Mouse (Mus musculus) MEL (cell line): ENCODE measurements around the gene Lrsam1. TPM values are rescaled to one million over a fixed set of nuclear protein-coding genes. Genes with fewer than 3 reads are reported as not detected.

Experiments used
- DNase-seq: peaks from one replicate; pipeline ENCODE4 v3.0.0; 2011; ENCODE audit warnings: low read depth, low spot score
- H3K27ac ChIP-seq: 2 replicates; pipeline ENCODE4 v1.5.1; 2012; ENCODE audit warnings: low read depth, mild to moderate bottlenecking, control low read depth, low read length, moderate library complexity; ENCODE audit not compliant: control insufficient read depth
- H3K27me3 ChIP-seq, 2 experiments: fragments of 150-350 bp in 1 of 2; sonication (generic) in 1 of 2; 2 replicates each; pipeline ENCODE4 v1.6.1; 2012; ENCODE audit warnings: low read length in 2 of 2, mild to moderate bottlenecking in 2 of 2, improper control_type of control experiment in 1 of 2, moderate library complexity in 1 of 2; ENCODE audit not compliant: insufficient read depth in 2 of 2, control insufficient read depth in 1 of 2
- H3K36me3 ChIP-seq, 2 experiments: 2 replicates each; pipeline ENCODE4 v1.6.1; 2012 to 2014; ENCODE audit warnings: low read length in 2 of 2, improper control_type of control experiment in 1 of 2, inconsistent platforms in 1 of 2, mild to moderate bottlenecking in 1 of 2; ENCODE audit not compliant: insufficient read depth in 2 of 2, control insufficient read depth in 1 of 2
- H3K4me1 ChIP-seq, 2 experiments: fragments of 150-350 bp in 1 of 2; sonication (generic) in 1 of 2; 2 replicates each; pipeline ENCODE4 v1.6.1; 2012; ENCODE audit warnings: low read length in 2 of 2, improper control_type of control experiment in 1 of 2, mild to moderate bottlenecking in 1 of 2; ENCODE audit not compliant: insufficient read depth in 2 of 2, control insufficient read depth in 1 of 2
- H3K4me3 ChIP-seq, 2 experiments: fragments of 150-350 bp in 1 of 2; sonication (generic) in 1 of 2; 2 replicates each; pipeline ENCODE4 v1.5.1; 2012; ENCODE audit warnings: low read depth in 2 of 2, low read length in 2 of 2, mild to moderate bottlenecking in 2 of 2, moderate library complexity in 2 of 2, control low read depth in 1 of 2, improper control_type of control experiment in 1 of 2; ENCODE audit not compliant: control insufficient read depth in 1 of 2, insufficient read depth in 1 of 2
- H3K79me2 ChIP-seq: 2 replicates; pipeline ENCODE4 v1.6.1; 2012; ENCODE audit warnings: mild to moderate bottlenecking, low read length, moderate library complexity; ENCODE audit not compliant: control insufficient read depth, poor library complexity, insufficient read depth
- H3K9ac ChIP-seq: 2 replicates; pipeline ENCODE4 v1.6.1; 2012; ENCODE audit warnings: low read depth, mild to moderate bottlenecking, control low read depth, low read length, moderate library complexity; ENCODE audit not compliant: control insufficient read depth, poor library complexity, severe bottlenecking
- H3K9me3 ChIP-seq: fragments of 150-350 bp; sonication (generic); replicated peaks from 2 replicates; pipeline ENCODE4 v1.6.1; 2012; ENCODE audit warnings: mild to moderate bottlenecking, low read length, improper control_type of control experiment, moderate library complexity; ENCODE audit not compliant: insufficient read depth
- CHD1 ChIP-seq: IDR thresholded peaks from 2 replicates; pipeline ENCODE4 v1.6.1; 2012; ENCODE audit warnings: low read depth, mild to moderate bottlenecking, inconsistent platforms, low read length, improper control_type of control experiment
- CHD2 ChIP-seq: IDR thresholded peaks from 2 replicates; pipeline ENCODE4 v1.6.1; 2011; ENCODE audit warnings: low read length, improper control_type of control experiment
- CTCF ChIP-seq, 3 experiments: IDR thresholded peaks in 2 of 3; conservative IDR thresholded peaks in 1 of 3; 2 replicates each; pipeline ENCODE4 v1.5.1; 2011 to 2012; ENCODE audit warnings: low read length in 3 of 3, low read depth in 2 of 3, mild to moderate bottlenecking in 2 of 3, improper control_type of control experiment in 1 of 3, inconsistent platforms in 1 of 3, mixed read lengths in 1 of 3, moderate library complexity in 1 of 3; ENCODE audit not compliant: control insufficient read depth in 1 of 3, insufficient read depth in 1 of 3, poor library complexity in 1 of 3, severe bottlenecking in 1 of 3
- ELF1 ChIP-seq: IDR thresholded peaks from 2 replicates; pipeline ENCODE4 v1.6.1; 2014; ENCODE audit warnings: low read depth, mild to moderate bottlenecking, inconsistent platforms, low read length, improper control_type of control experiment, moderate library complexity
- EP300 ChIP-seq, 2 experiments: IDR thresholded peaks; 2 replicates each; pipeline ENCODE4 v1.6.1; 2011; ENCODE audit warnings: improper control_type of control experiment in 2 of 2, low read length in 2 of 2, low read depth in 1 of 2, mild to moderate bottlenecking in 1 of 2
- GABPA ChIP-seq: IDR thresholded peaks from 2 replicates; pipeline ENCODE4 v1.6.1; 2012; ENCODE audit warnings: low read depth, mild to moderate bottlenecking, inconsistent platforms, low read length, improper control_type of control experiment, moderate library complexity
- GATA1 ChIP-seq: IDR thresholded peaks from 2 replicates; pipeline ENCODE4 v1.6.1; 2011; ENCODE audit warnings: low read depth, low read length, improper control_type of control experiment
- HCFC1 ChIP-seq: IDR thresholded peaks from 2 replicates; pipeline ENCODE4 v1.6.1; 2012; ENCODE audit warnings: low read depth, mild to moderate bottlenecking, inconsistent platforms, low read length, improper control_type of control experiment, moderate library complexity
- JUND ChIP-seq: IDR thresholded peaks from 2 replicates; pipeline ENCODE4 v1.6.1; 2011; ENCODE audit warnings: low read depth, mild to moderate bottlenecking, improper control_type of control experiment, low read length
- MAFK ChIP-seq: IDR thresholded peaks from 2 replicates; pipeline ENCODE4 v1.6.1; 2011; ENCODE audit warnings: low read depth, mild to moderate bottlenecking, low read length, improper control_type of control experiment, borderline replicate concordance
- MAX ChIP-seq: IDR thresholded peaks from 2 replicates; pipeline ENCODE4 v1.6.1; 2011; ENCODE audit warnings: low read length, improper control_type of control experiment
- MAZ ChIP-seq: IDR thresholded peaks from 2 replicates; pipeline ENCODE4 v1.6.1; 2012; ENCODE audit warnings: low read depth, mild to moderate bottlenecking, inconsistent platforms, low read length, improper control_type of control experiment
- MEF2A ChIP-seq: IDR thresholded peaks from 2 replicates; pipeline ENCODE4 v1.6.1; 2014; ENCODE audit warnings: low read depth, mild to moderate bottlenecking, inconsistent platforms, low read length, improper control_type of control experiment; ENCODE audit not compliant: poor library complexity, insufficient replicate concordance, severe bottlenecking; ENCODE audit errors: extremely low read depth
- MXI1 ChIP-seq: IDR thresholded peaks from 2 replicates; pipeline ENCODE4 v1.6.1; 2011; ENCODE audit warnings: mild to moderate bottlenecking, low read depth, low read length, improper control_type of control experiment
- MYB ChIP-seq: IDR thresholded peaks from 2 replicates; pipeline ENCODE4 v1.6.1; 2011; ENCODE audit warnings: mild to moderate bottlenecking, low read depth, low read length, improper control_type of control experiment
- MYC ChIP-seq: IDR thresholded peaks from 2 replicates; pipeline ENCODE4 v1.6.1; 2011; ENCODE audit warnings: low read depth, mild to moderate bottlenecking, low read length, improper control_type of control experiment, moderate library complexity
- NELFE ChIP-seq: IDR thresholded peaks from 2 replicates; pipeline ENCODE4 v1.6.1; 2011; ENCODE audit warnings: low read depth, low read length, improper control_type of control experiment
- NRF1 ChIP-seq: IDR thresholded peaks from 2 replicates; pipeline ENCODE4 v1.6.1; 2014; ENCODE audit warnings: low read depth, mild to moderate bottlenecking, inconsistent platforms, low read length, improper control_type of control experiment, moderate library complexity; ENCODE audit not compliant: poor library complexity, insufficient read depth, severe bottlenecking
- POLR2A ChIP-seq, 2 experiments: IDR thresholded peaks; 2 replicates each; pipeline ENCODE4 v1.6.1; 2011 to 2012; ENCODE audit warnings: low read length in 2 of 2, mild to moderate bottlenecking in 2 of 2, control low read depth in 1 of 2, improper control_type of control experiment in 1 of 2, low read depth in 1 of 2, moderate library complexity in 1 of 2; ENCODE audit not compliant: control insufficient read depth in 1 of 2, insufficient read depth in 1 of 2, poor library complexity in 1 of 2
- POLR2AphosphoS2 ChIP-seq: IDR thresholded peaks from 2 replicates; pipeline ENCODE4 v1.6.1; 2011; ENCODE audit warnings: low read length, improper control_type of control experiment
- POLR2AphosphoS5 ChIP-seq: IDR thresholded peaks from 2 replicates; pipeline ENCODE4 v1.6.1; 2012; ENCODE audit warnings: low read depth, borderline replicate concordance, mild to moderate bottlenecking, inconsistent platforms, low read length, moderate library complexity, mixed read lengths
- RCOR1 ChIP-seq: IDR thresholded peaks from 2 replicates; pipeline ENCODE4 v1.6.1; 2012; ENCODE audit warnings: low read depth, mild to moderate bottlenecking, inconsistent platforms, low read length, improper control_type of control experiment
- SIN3A ChIP-seq: IDR thresholded peaks from 2 replicates; pipeline ENCODE4 v1.6.1; 2012; ENCODE audit warnings: low read length, improper control_type of control experiment, inconsistent platforms
- TBP ChIP-seq: IDR thresholded peaks from 2 replicates; pipeline ENCODE4 v1.8.0; 2011; ENCODE audit warnings: low read depth, low read length, improper control_type of control experiment
- USF1 ChIP-seq: IDR thresholded peaks from 2 replicates; pipeline ENCODE4 v1.6.1; 2014; ENCODE audit warnings: low read depth, mild to moderate bottlenecking, inconsistent platforms, low read length, improper control_type of control experiment, moderate library complexity
- ZC3H11A ChIP-seq: IDR thresholded peaks from 2 replicates; pipeline ENCODE4 v1.6.1; 2012; ENCODE audit warnings: low read depth, mild to moderate bottlenecking, inconsistent platforms, low read length, improper control_type of control experiment
- ZKSCAN1 ChIP-seq: IDR thresholded peaks from 2 replicates; pipeline ENCODE4 v1.6.1; 2012; ENCODE audit warnings: low read depth, mild to moderate bottlenecking, inconsistent platforms, low read length, improper control_type of control experiment, moderate library complexity
- polyA plus RNA-seq, 2 experiments: library from polyadenylated mRNA; stranded (reverse) in 1 of 2; unstranded in 1 of 2; fragments of >175 nt in 1 of 2; fragments of >200 nt in 1 of 2; gene quantifications; 2 replicates each; pipeline versions ENCODE4 v1.2.1 to v1.2.4; 2012; ENCODE audit warnings: low replicate concordance in 2 of 2, low read depth in 1 of 2; ENCODE audit not compliant: insufficient read length in 2 of 2, insufficient read depth in 1 of 2, missing spikeins in 1 of 2
- total RNA-seq: library from RNA; depleted of rRNA; stranded (reverse); fragments of 300-350 nt; gene quantifications from 2 replicates; pipeline ENCODE4 v1.2.3, GENCODE M21; 2012

The Lrsam1 gene
- total and polyA plus RNA-seq, 3 experiments: 14.2 to 17.9 TPM; not detected in 1

DNA sequence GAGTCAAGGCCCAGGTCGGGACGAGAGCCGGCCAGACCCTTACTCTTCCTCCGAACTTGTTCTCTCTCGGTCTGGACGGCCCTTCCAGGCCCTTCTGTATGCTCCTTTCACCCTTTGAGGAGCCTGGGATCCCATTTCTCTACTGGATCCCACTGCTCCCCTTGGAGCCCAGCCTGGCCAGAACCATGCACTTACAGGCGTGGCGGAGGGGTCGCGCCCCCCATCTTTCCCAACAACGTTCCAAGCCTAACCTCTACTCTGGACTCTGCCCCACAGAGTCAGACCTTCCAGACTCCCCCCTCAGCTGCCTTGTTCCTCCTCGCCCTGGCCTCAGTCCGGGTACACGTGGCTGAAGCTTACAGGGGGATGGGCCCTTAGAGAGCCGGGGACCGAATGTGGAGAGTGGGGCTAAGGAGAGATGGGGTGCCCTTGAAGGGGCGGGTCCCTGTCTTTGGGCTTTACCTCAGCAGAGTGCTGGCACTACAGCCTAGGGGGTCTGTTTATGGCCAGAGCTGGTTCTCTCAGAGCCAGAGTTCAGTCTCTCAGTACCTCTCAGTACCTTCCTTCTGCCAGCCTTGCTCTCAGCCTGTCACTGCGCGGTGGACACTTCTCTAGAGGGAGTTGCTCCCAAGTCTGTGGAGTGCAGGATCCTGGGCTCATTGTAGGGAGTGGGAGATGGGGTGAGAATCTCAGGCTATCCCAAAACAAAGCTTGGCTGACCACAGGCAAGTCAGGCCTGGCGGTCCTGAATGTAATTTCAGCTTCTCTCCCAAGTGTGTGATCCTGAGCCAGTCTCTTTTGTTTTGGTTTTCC, 84.7 kb downstream of the Lrsam1 start:
- peak; percentile 54 for DNase-seq
- H3K9me3 ChIP-seq: no peaks in the 10 kb centered on the region
- peaks cover 8 to 30% of the 10 kb centered on the region in 2 experiments for H3K4me1 ChIP-seq
- H3K4me3 ChIP-seq: peak overlapping the region; percentile 65 to 98
- no peak overlapping the region for H3K27ac ChIP-seq
- TF ChIP-seq MEF2A: no peak
- 0 out of 2 replicates have a peak, but pooled peaks have one; percentile 23 for TF ChIP-seq MYC
- TF ChIP-seq SIN3A: peak; percentile 47
- 0 out of 2 replicates have a peak, but pooled peaks have one; percentile 5 for TF ChIP-seq NELFE
- TF ChIP-seq MAX: peak; percentile 54; the same call in 1 of the 2 replicates
- peak; percentile 91 for TF ChIP-seq MXI1
- no peak for TF ChIP-seq MAZ
- no peak for TF ChIP-seq POLR2AphosphoS2
- H3K27me3 ChIP-seq: no peaks in the 10 kb centered on the region
- H3K79me2 ChIP-seq: no peaks in the 10 kb centered on the region; the same call in 1 of the 2 replicates
- peak overlapping the region; percentile 62 for H3K9ac ChIP-seq
- peaks cover 0 to 7% of the 10 kb centered on the region in 2 experiments; a peak in 2 of 4 replicates for H3K36me3 ChIP-seq

- peaks cover 8 to 27% of the 10 kb centered on the region in 2 experiments for H3K4me1 ChIP-seq
- H3K4me3 ChIP-seq: peak within 1 kb of the TSS; percentile 65 to 98
- DNase-seq: peak; percentile 84
- no peaks in the 10 kb centered on the region for H3K27me3 ChIP-seq
- H3K9ac ChIP-seq: peak within 1 kb of the TSS; percentile 66
- H3K36me3 ChIP-seq: peaks cover 0 to 7% of the 10 kb centered on the region in 2 experiments; a peak in 2 of 4 replicates
- no peak within 1 kb of the TSS for H3K27ac ChIP-seq
- no peaks in the 10 kb centered on the region for H3K9me3 ChIP-seq
- no peaks in the 10 kb centered on the region; the same call in 1 of the 2 replicates for H3K79me2 ChIP-seq
- TF ChIP-seq JUND (no peak), MAX (no peak), MYB (no peak), MAFK (no peak), CTCF (IDR thresholded peaks at IDR 0.05 in 2 of 3, conservative IDR thresholded peaks at IDR 0.05 in 1 of 3; ENCODE audit: control insufficient read depth in 1 of 3, insufficient read depth in 1 of 3, low read depth in 2 of 3, low read length in 3 of 3, poor library complexity in 1 of 3, severe bottlenecking in 1 of 3) (no peak), ZKSCAN1 (no peak), POLR2A (IDR thresholded peaks at IDR 0.05; ENCODE audit: control insufficient read depth in 1 of 2, insufficient read depth in 1 of 2, low read depth in 1 of 2, low read length in 2 of 2, poor library complexity in 1 of 2) (peak; percentile 37 to 45; a peak in 1 of 4 replicates), NRF1 (no peak), ZC3H11A (no peak), POLR2AphosphoS5 (no peak), HCFC1 (no peak), RCOR1 (no peak), MXI1 (peak; percentile 56; the same call in 1 of the 2 replicates), GABPA (no peak), CHD2 (no peak), TBP (peak; percentile 22; the same call in 1 of the 2 replicates), MAZ (peak; percentile 81; the same call in 1 of the 2 replicates), USF1 (no peak), GATA1 (no peak), CHD1 (no peak), ELF1 (no peak), POLR2AphosphoS2 (no peak), EP300 (IDR thresholded peaks at IDR 0.05; ENCODE audit: low read depth in 1 of 2, low read length in 2 of 2) (no peak), SIN3A (no peak)
Observed at GRCm38 (mm10) chr2:32875675-32876489, 85.5 kb downstream of the Lrsam1 start, which contains the start of gene Fam129b. Gene Fam129b (plus strand): TSS chr2:32876114.
